ENCODE assay signal across 20 mouse cellular contexts in genomic region chr5:123185966-123186365, GRCm38 (mm10). TPM values are rescaled to one million over a fixed set of nuclear protein-coding genes. Genes with fewer than 3 reads are reported as not detected.
DNase-seq lines count a peak whose midpoint lies in the region; ATAC-seq lines count a peak whose summit lies in the region.
"Had no signal": no experiment of that assay in that cellular context is flagged by ENCODE, and none has a peak within 500 bp of the region (broad histone marks: within the 10 kb centered on the region; RNA-seq: fewer than 3 reads in every experiment).

No protein-coding gene starts in this region.

- no peak overlapping the region for H3K4me3 ChIP-seq in heart, embryonic 16.5 days (ENCODE audit: low read length)
- H3K4me3 ChIP-seq in kidney, embryonic 15.5 days (replicated peaks): no peak overlapping the region
- H3K4me3 ChIP-seq: embryonic facial prominence, embryonic 15.5 days; forebrain, embryonic 13.5 days; heart, adult 2 months; liver, embryonic 13.5 days had no signal

- ATAC-seq in heart, embryonic 16.5 days (replicated peaks; ENCODE audit: extremely low read depth, insufficient read depth, low FRiP score): peak; percentile 52
- ATAC-seq in kidney, embryonic 15.5 days (replicated peaks; ENCODE audit: low FRiP score): no peak
- ATAC-seq: forebrain, embryonic 13.5 days; intestine, embryonic 16.5 days had no signal

- H3K9ac ChIP-seq in heart, embryonic 16.5 days (ENCODE audit: low read length): no peak overlapping the region
- H3K9ac ChIP-seq in kidney, embryonic 15.5 days: no peak overlapping the region
- H3K9ac ChIP-seq: embryonic facial prominence, embryonic 15.5 days; forebrain, embryonic 13.5 days; liver, embryonic 13.5 days had no signal

- no peak overlapping the region for H3K27ac ChIP-seq in heart, embryonic 16.5 days (ENCODE audit: low read length)
- H3K27ac ChIP-seq in kidney, embryonic 15.5 days: no peak overlapping the region
- H3K27ac ChIP-seq: embryonic facial prominence, embryonic 15.5 days; forebrain, embryonic 13.5 days; heart, adult 2 months; liver, embryonic 13.5 days; macrophage had no signal

- H3K4me1 ChIP-seq in heart, embryonic 16.5 days (ENCODE audit: control insufficient read depth, insufficient read depth, low read length): no peaks in the 10 kb centered on the region
- no peaks in the 10 kb centered on the region for H3K4me1 ChIP-seq in kidney, embryonic 15.5 days
- H3K4me1 ChIP-seq: embryonic facial prominence, embryonic 15.5 days had no signal

- 36% methylated on average over 6 of the region's 6 CpGs for WGBS in heart, embryonic 16.5 days
- 83% methylated on average over 6 of the region's 6 CpGs for WGBS in kidney, embryonic 15.5 days

- H3K4me2 ChIP-seq in heart, embryonic 16.5 days (ENCODE audit: low read depth, low read length): no peak overlapping the region
- H3K4me2 ChIP-seq in kidney, embryonic 15.5 days: no peak overlapping the region
- H3K4me2 ChIP-seq: embryonic facial prominence, embryonic 15.5 days; forebrain, embryonic 13.5 days; liver, embryonic 13.5 days had no signal

- 0 out of 2 replicates have a peak, but pooled peaks cover under 1% of the 10 kb centered on the region for H3K9me3 ChIP-seq in heart, embryonic 16.5 days (replicated peaks; ENCODE audit: control insufficient read depth, low read length)
- no peaks in the 10 kb centered on the region for H3K9me3 ChIP-seq in kidney, embryonic 15.5 days (replicated peaks)
- H3K9me3 ChIP-seq: embryonic facial prominence, embryonic 15.5 days; forebrain, embryonic 13.5 days; G1E; liver, embryonic 13.5 days had no signal

- DNase-seq in heart, adult 9 months (ENCODE audit: low spot score in 2 of 2): no peak
- peak; percentile 54 to 75 for DNase-seq in kidney, adult 8-10 months
- DNase-seq in retina, postnatal 1 day: peak; percentile 22
- no peak for DNase-seq in retina, embryonic 14.5 days (ENCODE audit: low spot score)
- peak; percentile 83 to 88 for DNase-seq in kidney, postnatal 25 days
- DNase-seq in embryo, embryonic 9.5 days (ENCODE audit: extremely low spot score): no peak
- DNase-seq: cerebellum, adult 18-20 months; heart, adult 2 months; liver, embryonic 13.5 days; midbrain, embryonic 14.5 days; right cerebral cortex, postnatal 25 days; thymus, postnatal 4 days had no signal

- no peaks in the 10 kb centered on the region for H3K36me3 ChIP-seq in heart, embryonic 16.5 days (ENCODE audit: control insufficient read depth, insufficient read depth)
- H3K36me3 ChIP-seq in kidney, embryonic 15.5 days: no peaks in the 10 kb centered on the region
- H3K36me3 ChIP-seq: embryonic facial prominence, embryonic 15.5 days; G1E; liver, embryonic 13.5 days had no signal

- H3K27me3 ChIP-seq in heart, embryonic 16.5 days (ENCODE audit: control insufficient read depth, insufficient read depth, low read length): no peaks in the 10 kb centered on the region
- 0 out of 2 replicates have a peak, but pooled peaks cover 3% of the 10 kb centered on the region for H3K27me3 ChIP-seq in kidney, embryonic 15.5 days
- H3K27me3 ChIP-seq: embryonic facial prominence, embryonic 15.5 days; forebrain, embryonic 13.5 days had no signal

RNA-seq across cellular contexts. Expression of gene Hpd, which starts 3.4 kb away (rescaled TPM):
- polyA plus RNA-seq in heart, embryonic 16.5 days (2015; fragmentation: Nextera tagmentation; extraction: Ambion mirVana): 0.20 and 0.46 TPM in 2 replicates
- polyA plus RNA-seq in kidney, embryonic 15.5 days (2015; fragmentation: Nextera tagmentation; extraction: Ambion mirVana): 0.99 and 1.5 TPM in 2 replicates
- polyA plus RNA-seq: embryonic facial prominence, embryonic 15.5 days; forebrain, embryonic 13.5 days; G1E; hindbrain, embryonic 11.5 days; macrophage; midbrain, embryonic 14.5 days had no signal

RNA-seq across cellular contexts. Expression of gene Psmd9, which starts 16.8 kb away (rescaled TPM):
- 60.0 and 63.8 TPM in 2 replicates for polyA plus RNA-seq in heart, embryonic 16.5 days (2015; fragmentation: Nextera tagmentation; extraction: Ambion mirVana)
- 82.5 and 90.5 TPM in 2 replicates for polyA plus RNA-seq in kidney, embryonic 15.5 days (2015; fragmentation: Nextera tagmentation; extraction: Ambion mirVana)

RNA-seq across cellular contexts. Expression of gene Setd1b, which starts 44.0 kb away (rescaled TPM):
- polyA plus RNA-seq in heart, embryonic 16.5 days (2015; fragmentation: Nextera tagmentation; extraction: Ambion mirVana): 6.0 and 6.5 TPM in 2 replicates
- polyA plus RNA-seq in kidney, embryonic 15.5 days (2015; fragmentation: Nextera tagmentation; extraction: Ambion mirVana): 11.0 and 11.1 TPM in 2 replicates

RNA-seq across cellular contexts. Expression of gene Rhof, which starts 53.5 kb away (rescaled TPM):
- polyA plus RNA-seq in heart, embryonic 16.5 days (2015; fragmentation: Nextera tagmentation; extraction: Ambion mirVana): 2.2 and 2.4 TPM in 2 replicates
- polyA plus RNA-seq in kidney, embryonic 15.5 days (2015; fragmentation: Nextera tagmentation; extraction: Ambion mirVana): 3.0 and 3.6 TPM in 2 replicates

Comparison
In these comparisons a context has a peak if more than half of its experiments do, and no peak if none do; other contexts are left out.
1. DNase-seq: peak in kidney, adult 8-10 months (2 of 2), retina, postnatal 1 day (single experiment) and kidney, postnatal 25 days (2 of 2); none in heart, adult 9 months (0 of 2), retina, embryonic 14.5 days (single experiment) and embryo, embryonic 9.5 days (single experiment).